Mouse (Mus musculus) spleen, adult 2 months (tissue): ENCODE results near the gene Zfp691. TPM values are rescaled to one million over a fixed set of nuclear protein-coding genes. Genes with fewer than 3 reads are reported as not detected.

Source experiments
- DNase-seq, 2 experiments: peaks; one replicate each; pipeline versions ENCODE4 v3.0.0 to v3.0.0-alpha.2; 2012 to 2021; ENCODE audit warnings: low spot score in 2 of 2, low read depth in 1 of 2
- H3K27ac ChIP-seq: fragments of 200-500 bp; 2 replicates; pipeline ENCODE4 v1.5.1; 2012; ENCODE audit warnings: low read length, inconsistent platforms; ENCODE audit not compliant: insufficient read depth
- H3K27me3 ChIP-seq: fragments of 200-500 bp; 2 replicates; pipeline ENCODE4 v1.6.1; 2012; ENCODE audit warnings: mild to moderate bottlenecking, moderate library complexity, low read length, inconsistent platforms; ENCODE audit not compliant: control insufficient read depth, insufficient read depth
- H3K36me3 ChIP-seq: fragments of 200-500 bp; 2 replicates; pipeline ENCODE4 v1.6.1; 2012; ENCODE audit warnings: mild to moderate bottlenecking, low read length, inconsistent platforms; ENCODE audit not compliant: control insufficient read depth, insufficient read depth
- H3K4me1 ChIP-seq: fragments of 200-500 bp; 2 replicates; pipeline ENCODE4 v1.6.1; 2011; ENCODE audit warnings: inconsistent platforms; ENCODE audit not compliant: control insufficient read depth, insufficient read depth, insufficient read length
- H3K4me3 ChIP-seq: fragments of 200-500 bp; 2 replicates; pipeline ENCODE4 v1.5.1; 2011; ENCODE audit warnings: mild to moderate bottlenecking, inconsistent platforms; ENCODE audit not compliant: insufficient read depth, insufficient read length; ENCODE audit errors: extremely low read depth
- CTCF ChIP-seq: fragments of 200-500 bp; IDR thresholded peaks from 2 replicates; pipeline ENCODE4 v1.5.1; 2011; ENCODE audit warnings: mild to moderate bottlenecking, inconsistent platforms; ENCODE audit not compliant: insufficient read depth, insufficient read length, insufficient replicate concordance; ENCODE audit errors: extremely low read depth
- POLR2A ChIP-seq: fragments of 200-500 bp; IDR thresholded peaks from 2 replicates; pipeline ENCODE4 v1.6.1; 2011; ENCODE audit warnings: low read depth, low read length, inconsistent platforms
- WGBS: fragments of 180-500 bp; shearing (Covaris S2); methylation state at CpG from one replicate; pipeline ENCODE4 v1.1.7; 2018; 5-methylcytosine and 5-hydroxymethylcytosine counted together
- polyA plus RNA-seq: library from polyadenylated mRNA; depleted of rRNA; stranded (reverse); fragments of >200 nt; gene quantifications from 2 replicates; pipeline ENCODE4 v1.2.3, GENCODE M21; 2012

The Zfp691 gene
- polyA plus RNA-seq, 1 experiment = 10.2 TPM

GRCm38 (mm10) chr4:119195582-119196320 is 21.8 kb upstream of the Zfp691 start:
- TF ChIP-seq POLR2A (no peak), CTCF (no peak)
- peak overlapping the region; percentile 84 for H3K4me3 ChIP-seq
- DNase-seq = peak in 1 of 2 experiments; percentile 18
- H3K27ac ChIP-seq = peak overlapping the region; percentile 32; the same call in 1 of the 2 replicates
- no peaks in the 10 kb centered on the region for H3K27me3 ChIP-seq
- peaks cover 6% of the 10 kb centered on the region; the same call in 1 of the 2 replicates for H3K4me1 ChIP-seq
- WGBS = 24% methylated on average over 18 of the region's 18 CpGs
- 0 out of 2 replicates have a peak, but pooled peaks cover under 1% of the 10 kb centered on the region for H3K36me3 ChIP-seq

- under 1% methylated on average over 35 of the region's 47 CpGs for WGBS
- Histone ChIP-seq H3K27me3 (no peaks in the 10 kb centered on the region), H3K27ac (peak within 1 kb of the TSS; percentile 32; the same call in 1 of the 2 replicates), H3K36me3 (no peaks in the 10 kb centered on the region), H3K4me1 (peaks cover 6% of the 10 kb centered on the region; the same call in 1 of the 2 replicates), H3K4me3 (peak within 1 kb of the TSS; percentile 84)
- TF ChIP-seq POLR2A (no peak), CTCF (no peak)
- DNase-seq = peak; percentile 70 to 85
Measured at GRCm38 (mm10) chr4:119194909-119195581, 21.1 kb upstream of the Zfp691 start, which contains the start of gene Svbp. Gene Svbp (plus strand): TSS chr4:119195306.

GRCm38 (mm10) chr4:119192757-119193156 is 18.8 kb upstream of the Zfp691 start:
- DNase-seq = no peak
- H3K27ac ChIP-seq = no peak overlapping the region
- no peaks in the 10 kb centered on the region for H3K36me3 ChIP-seq
- no peak overlapping the region for H3K4me3 ChIP-seq
- TF ChIP-seq CTCF = no peak
- TF ChIP-seq POLR2A = no peak
- H3K27me3 ChIP-seq = no peaks in the 10 kb centered on the region
- H3K4me1 ChIP-seq = peaks cover 6% of the 10 kb centered on the region; the same call in 1 of the 2 replicates
- 92% methylated on average over 4 of the region's 4 CpGs for WGBS

GRCm38 (mm10) chr4:119191273-119191672 is 17.3 kb upstream of the Zfp691 start:
- Histone ChIP-seq H3K4me3 (no peak overlapping the region), H3K4me1 (peaks cover 6% of the 10 kb centered on the region; the same call in 1 of the 2 replicates), H3K36me3 (no peaks in the 10 kb centered on the region), H3K27me3 (no peaks in the 10 kb centered on the region), H3K27ac (no peak overlapping the region; the same call in 1 of the 2 replicates)
- no peak for DNase-seq
- no peak for TF ChIP-seq CTCF
- TF ChIP-seq POLR2A = no peak
- WGBS = 63% methylated on average over 3 of the region's 3 CpGs

GRCm38 (mm10) chr4:119190618-119191017 is 16.6 kb upstream of the Zfp691 start:
- Histone ChIP-seq H3K36me3 (no peaks in the 10 kb centered on the region), H3K4me3 (no peak overlapping the region), H3K27ac (no peak overlapping the region; the same call in 1 of the 2 replicates), H3K4me1 (peaks cover under 1% of the 10 kb centered on the region; the same call in 1 of the 2 replicates), H3K27me3 (no peaks in the 10 kb centered on the region)
- no peak for DNase-seq
- TF ChIP-seq POLR2A (no peak), CTCF (no peak)
- 72% methylated on average over 8 of the region's 8 CpGs for WGBS

GRCm38 (mm10) chr4:119189864-119190263 is 15.9 kb upstream of the Zfp691 start, which contains the start of gene Ermap:
Gene Ermap (minus strand): TSS chr4:119190011.
- H3K36me3 ChIP-seq = no peaks in the 10 kb centered on the region
- H3K27me3 ChIP-seq = no peaks in the 10 kb centered on the region
- H3K27ac ChIP-seq = no peak within 1 kb of the TSS; the same call in 1 of the 2 replicates
- H3K4me1 ChIP-seq = no peaks in the 10 kb centered on the region
- TF ChIP-seq CTCF = no peak
- TF ChIP-seq POLR2A = no peak
- WGBS = 81% methylated on average over 6 of the region's 6 CpGs
- DNase-seq = no peak
- peak within 1 kb of the TSS; percentile 41; the same call in 1 of the 2 replicates for H3K4me3 ChIP-seq
